Mouse (Mus musculus): Measurements from ENCODE around the gene Ccdc81. TPM values are rescaled to one million over a fixed set of nuclear protein-coding genes. Genes with fewer than 3 reads are reported as not detected.
A peak's percentile ranks its signal among the peaks of the same experiment; 100 is the strongest.

Gene Ccdc81
- total and polyA plus RNA-seq, 3 experiments = not detected

DNA sequence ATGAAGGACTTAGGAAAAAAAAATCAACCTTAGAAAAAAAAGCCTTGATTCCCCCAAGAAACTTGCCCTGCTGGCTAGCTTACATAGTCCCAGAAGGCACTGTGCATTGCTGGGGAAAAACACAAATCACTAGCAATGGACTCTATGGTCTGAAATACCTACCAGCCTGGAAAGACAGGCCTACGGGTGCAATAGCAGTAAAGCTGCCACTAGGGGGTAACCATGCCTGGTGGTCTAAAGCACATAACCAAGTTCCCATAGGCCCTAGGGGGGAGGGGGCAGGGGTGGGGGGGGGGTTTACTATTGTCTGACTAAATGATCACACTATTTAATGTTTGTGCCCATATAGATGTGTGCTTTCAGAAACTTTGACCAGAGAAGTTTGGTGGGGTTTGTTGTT lies 38.7 kb downstream of the Ccdc81 start:
- DNase-seq (ENCODE audit: low read depth, low spot score) = peak; percentile 18
- TF ChIP-seq CTCF (IDR thresholded peaks at IDR 0.05 in 2 of 3, conservative IDR thresholded peaks at IDR 0.05 in 1 of 3; ENCODE audit: control insufficient read depth in 1 of 3, insufficient read depth in 1 of 3, low read depth in 2 of 3, low read length in 3 of 3, poor library complexity in 1 of 3, severe bottlenecking in 1 of 3) = peak; percentile 31 to 43 (median 35); a peak in 5 of 6 replicates
- no peak for TF ChIP-seq MXI1 (IDR thresholded peaks at IDR 0.05; ENCODE audit: low read depth, low read length)
- TF ChIP-seq SMC3 (IDR thresholded peaks at IDR 0.05; ENCODE audit: low read depth, low read length) = peak; percentile 23; the same call in 1 of the 2 replicates
- Histone ChIP-seq H3K4me1 (ENCODE audit: control insufficient read depth in 1 of 2, insufficient read depth in 2 of 2, low read length in 2 of 2) (no peaks in the 10 kb centered on the region), H3K79me2 (ENCODE audit: control insufficient read depth, insufficient read depth, low read length, poor library complexity) (no peaks in the 10 kb centered on the region), H3K9me3 (replicated peaks; ENCODE audit: insufficient read depth, low read length) (no peaks in the 10 kb centered on the region), H3K27me3 (ENCODE audit: control insufficient read depth in 1 of 2, insufficient read depth in 2 of 2, low read length in 2 of 2) (no peaks in the 10 kb centered on the region; a peak in 1 of 4 replicates), H3K4me3 (ENCODE audit: control insufficient read depth in 1 of 2, insufficient read depth in 1 of 2, low read depth in 2 of 2, low read length in 2 of 2) (no peak overlapping the region), H3K36me3 (ENCODE audit: control insufficient read depth in 1 of 2, insufficient read depth in 2 of 2, low read length in 2 of 2) (no peaks in the 10 kb centered on the region), H3K9ac (ENCODE audit: control insufficient read depth, low read depth, low read length, poor library complexity, severe bottlenecking) (no peak overlapping the region), H3K27ac (ENCODE audit: control insufficient read depth, low read depth, low read length) (no peak overlapping the region)

DNA sequence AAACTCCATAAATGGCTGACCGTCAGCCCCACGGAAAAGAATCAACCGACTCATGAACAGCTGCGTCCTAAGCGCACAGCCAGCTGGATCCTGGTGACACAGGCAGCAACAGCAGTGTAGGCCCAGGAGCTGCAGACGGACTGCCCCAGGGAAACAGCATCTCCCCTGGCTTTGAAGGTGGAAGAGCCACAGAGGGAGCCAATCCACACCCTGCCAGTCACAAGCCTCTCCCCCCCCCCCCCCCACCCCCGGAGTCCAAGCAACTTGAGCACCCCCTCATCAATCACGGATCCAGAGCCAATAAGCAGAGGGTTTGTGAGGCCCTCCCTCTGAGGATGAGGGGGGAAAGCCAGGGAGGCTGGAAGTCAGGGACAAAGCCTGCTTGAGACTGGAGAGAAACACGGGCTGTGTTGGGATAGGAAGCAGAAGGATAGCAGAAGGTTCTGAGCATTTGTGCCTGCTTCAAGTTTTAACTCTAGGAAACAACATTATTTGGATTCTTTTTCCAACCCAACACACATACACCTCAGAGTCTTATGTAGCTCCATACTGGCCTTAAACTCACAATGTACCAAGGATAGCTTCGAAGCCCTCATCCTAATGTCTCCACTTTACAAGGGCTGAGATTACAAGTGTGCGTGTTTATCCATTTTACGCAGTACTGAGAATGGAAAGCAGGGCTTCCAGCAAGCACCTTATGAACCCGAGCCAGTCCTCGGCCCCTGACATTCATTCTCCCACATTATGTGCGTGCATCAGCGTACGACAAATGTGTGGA lies 46.8 kb downstream of the Ccdc81 start:
- no peaks in the 10 kb centered on the region for H3K4me1 ChIP-seq (ENCODE audit: control insufficient read depth in 1 of 2, insufficient read depth in 2 of 2, low read length in 2 of 2)
- H3K27ac ChIP-seq (ENCODE audit: control insufficient read depth, low read depth, low read length) = no peak overlapping the region
- no peaks in the 10 kb centered on the region for H3K9me3 ChIP-seq (replicated peaks; ENCODE audit: insufficient read depth, low read length)
- no peak overlapping the region for H3K4me3 ChIP-seq (ENCODE audit: control insufficient read depth in 1 of 2, insufficient read depth in 1 of 2, low read depth in 2 of 2, low read length in 2 of 2)
- H3K9ac ChIP-seq (ENCODE audit: control insufficient read depth, low read depth, low read length, poor library complexity, severe bottlenecking) = no peak overlapping the region
- H3K27me3 ChIP-seq (ENCODE audit: control insufficient read depth in 1 of 2, insufficient read depth in 2 of 2, low read length in 2 of 2) = peaks cover 3 to 6% of the 10 kb centered on the region in 2 experiments
- TF ChIP-seq USF2 (IDR thresholded peaks at IDR 0.05; ENCODE audit: borderline replicate concordance in 1 of 2, insufficient read depth in 1 of 2, low read depth in 1 of 2, low read length in 2 of 2) (no peak), NELFE (IDR thresholded peaks at IDR 0.05; ENCODE audit: low read depth, low read length) (no peak), ZKSCAN1 (IDR thresholded peaks at IDR 0.05; ENCODE audit: low read depth, low read length) (no peak), ZMIZ1 (IDR thresholded peaks at IDR 0.05; ENCODE audit: low read depth, low read length) (no peak), JUND (IDR thresholded peaks at IDR 0.05; ENCODE audit: low read depth, low read length) (no peak), ZC3H11A (IDR thresholded peaks at IDR 0.05; ENCODE audit: low read depth, low read length) (no peak), MYC (IDR thresholded peaks at IDR 0.05; ENCODE audit: low read depth, low read length) (no peak), BHLHE40 (IDR thresholded peaks at IDR 0.05; ENCODE audit: borderline replicate concordance, low read depth, low read length) (no peak), POLR2AphosphoS2 (IDR thresholded peaks at IDR 0.05; ENCODE audit: low read length) (no peak), EP300 (IDR thresholded peaks at IDR 0.05; ENCODE audit: low read depth in 1 of 2, low read length in 2 of 2) (no peak), MEF2A (IDR thresholded peaks at IDR 0.05; ENCODE audit: extremely low read depth, insufficient replicate concordance, low read depth, low read length, poor library complexity, severe bottlenecking) (no peak), TCF12 (IDR thresholded peaks at IDR 0.05; ENCODE audit: low read depth, low read length) (no peak), HCFC1 (IDR thresholded peaks at IDR 0.05; ENCODE audit: low read depth, low read length) (no peak), TAL1 (IDR thresholded peaks at IDR 0.05; ENCODE audit: low read length) (no peak), MAZ (IDR thresholded peaks at IDR 0.05; ENCODE audit: low read depth, low read length) (no peak), SMC3 (IDR thresholded peaks at IDR 0.05; ENCODE audit: low read depth, low read length) (no peak)
- no peaks in the 10 kb centered on the region for H3K79me2 ChIP-seq (ENCODE audit: control insufficient read depth, insufficient read depth, low read length, poor library complexity)
- no peaks in the 10 kb centered on the region for H3K36me3 ChIP-seq (ENCODE audit: control insufficient read depth in 1 of 2, insufficient read depth in 2 of 2, low read length in 2 of 2)
- DNase-seq (ENCODE audit: low read depth, low spot score) = no peak
